Mouse (Mus musculus) 3134 (cell line): ENCODE measurements at regions not wholly inside any gene's neighbourhood (a gene's known extent, or its start where the extent isn't known, plus 50 kb on each side); places are given as distances from the start of the nearest gene placed in this dataset.

Source experiments
- DNase-seq: peaks from one replicate; pipeline ENCODE4 v3.0.0-alpha.2; 2011; ENCODE audit warnings: low spot score; ENCODE audit not compliant: insufficient read length; ENCODE audit errors: extremely low read depth

DNA sequence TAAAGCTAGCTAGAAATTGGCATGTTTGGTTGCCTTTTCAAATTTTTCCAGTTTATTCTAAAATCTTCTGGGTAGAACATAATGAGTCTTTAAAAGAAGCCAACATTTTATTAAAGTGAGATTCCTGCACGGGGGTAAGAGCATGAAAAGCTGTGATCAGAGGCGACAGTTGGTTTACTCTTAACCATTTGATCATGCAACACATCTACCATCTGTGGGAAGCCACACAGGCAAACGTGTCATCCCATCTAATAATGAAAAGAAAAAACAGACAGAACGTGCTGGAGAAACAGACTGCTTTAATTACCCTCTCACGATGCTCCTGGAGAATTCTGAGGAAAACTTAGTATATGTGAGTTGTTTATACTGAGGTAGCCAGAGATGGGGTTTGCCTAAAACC lies 115.4 kb upstream of the Pter start:
- no peak for DNase-seq

GRCm38 (mm10) chr2:12815339-12815738 lies 108.5 kb upstream of the Pter start:
- DNase-seq = no peak

- no peak for DNase-seq
Measured at GRCm38 (mm10) chr2:12825902-12826301, 97.9 kb upstream of the Pter start.

- DNase-seq = no peak
Measured at GRCm38 (mm10) chr2:12833579-12833978, 90.3 kb upstream of the Pter start.

DNA sequence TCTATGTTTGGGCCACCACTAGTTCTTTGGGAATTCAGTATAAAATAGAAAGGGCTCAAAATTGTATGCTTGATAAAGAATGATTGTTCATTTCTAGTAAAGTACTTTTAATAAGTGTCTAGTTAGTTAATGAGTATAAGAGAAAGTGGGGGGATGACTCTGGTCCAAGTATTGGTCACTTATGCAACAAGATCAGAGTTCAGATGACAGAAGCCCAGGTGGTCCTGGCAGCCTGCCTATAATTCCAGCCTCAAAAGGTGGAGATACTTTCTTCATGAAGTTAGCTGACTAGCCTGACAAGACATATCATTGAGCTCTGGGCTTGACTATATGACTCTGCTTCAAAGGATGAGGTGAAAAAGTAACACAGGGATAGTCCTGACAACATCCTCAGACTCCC lies 57.3 kb upstream of the Pter start:
- no peak for DNase-seq

DNA sequence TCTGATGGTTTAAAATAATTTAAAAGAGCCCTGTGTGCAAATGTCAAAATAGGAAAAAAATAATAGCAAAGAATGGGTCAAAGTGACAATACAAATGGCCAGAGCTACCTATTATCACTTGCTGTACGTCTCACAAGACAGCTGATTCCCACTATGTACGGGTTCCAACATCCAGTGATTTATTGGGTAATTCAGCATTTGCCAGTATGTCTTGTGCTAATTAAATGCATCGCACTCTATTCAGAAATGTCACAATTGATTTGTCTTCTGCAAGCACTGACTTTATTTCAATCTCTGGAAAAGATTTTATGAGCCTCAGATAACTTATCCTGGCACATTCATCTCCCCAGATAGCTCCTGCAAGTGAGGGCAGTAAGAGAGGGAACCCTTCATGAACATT lies 55.1 kb upstream of the Pter start:
- no peak for DNase-seq
